Mouse (Mus musculus): ENCODE data around the gene Fanca.

GRCm38 (mm10) chr8:123284493-123284892 lies 33.9 kb downstream of the Fanca start:
- no peak for TF ChIP-seq EP300 (IDR thresholded peaks at IDR 0.05; ENCODE audit: insufficient read depth, low read depth, low read length)
- TF ChIP-seq POLR2A (IDR thresholded peaks at IDR 0.05; ENCODE audit: insufficient read depth, low read length): no peak
- no peak for TF ChIP-seq CTCF (IDR thresholded peaks at IDR 0.05; ENCODE audit: low read depth, low read length)

Data from ES-Bruce4 (cell line).